Mouse (Mus musculus) myocyte (in vitro differentiated cells): ENCODE measurements around the gene Derl3.

Source experiments
- CEBPB ChIP-seq: IDR thresholded peaks from 2 replicates; pipeline ENCODE4 v1.6.1; 2011; ENCODE audit warnings: mild to moderate bottlenecking, moderate library complexity; ENCODE audit not compliant: poor library complexity, insufficient read depth, severe bottlenecking
- E2F4 ChIP-seq: IDR thresholded peaks from one replicate; pipeline ENCODE4 v1.6.1; 2011; ENCODE audit warnings: mild to moderate bottlenecking, control low read depth, moderate library complexity; ENCODE audit not compliant: insufficient read depth
- MAX ChIP-seq: IDR thresholded peaks from one replicate; pipeline ENCODE4 v1.6.1; 2011; ENCODE audit warnings: low read depth, mild to moderate bottlenecking, control low read depth
- MYOD1 ChIP-seq, 3 experiments: IDR thresholded peaks; one replicate each; pipeline ENCODE4 v1.6.1; 2011; ENCODE audit warnings: control low read depth in 2 of 3, low read depth in 2 of 3, mild to moderate bottlenecking in 2 of 3, moderate library complexity in 1 of 3; ENCODE audit not compliant: insufficient read length in 2 of 3, control insufficient read depth in 1 of 3
- MYOG ChIP-seq, 3 experiments: IDR thresholded peaks; one replicate each; pipeline ENCODE4 v1.6.1; 2011; ENCODE audit warnings: control low read depth in 2 of 3, low read depth in 2 of 3, mild to moderate bottlenecking in 2 of 3; ENCODE audit not compliant: insufficient read length in 2 of 3, control insufficient read depth in 1 of 3, insufficient read depth in 1 of 3
- POLR2A ChIP-seq: IDR thresholded peaks from one replicate; pipeline ENCODE4 v1.6.1; 2011; ENCODE audit warnings: low read depth, mild to moderate bottlenecking, control low read depth, moderate library complexity; ENCODE audit not compliant: insufficient read length
- POLR2AphosphoS2 ChIP-seq: IDR thresholded peaks from one replicate; pipeline ENCODE4 v1.6.1; 2011; ENCODE audit warnings: low read depth, control low read depth; ENCODE audit not compliant: insufficient read length
- REST ChIP-seq: IDR thresholded peaks from one replicate; pipeline ENCODE4 v1.6.1; 2011; ENCODE audit warnings: mild to moderate bottlenecking, control low read depth, moderate library complexity; ENCODE audit not compliant: insufficient read depth, insufficient read length
- TCF3 ChIP-seq: IDR thresholded peaks from one replicate; pipeline ENCODE4 v1.6.1; 2011; ENCODE audit warnings: low read depth, control low read depth; ENCODE audit not compliant: insufficient read length
- USF1 ChIP-seq: IDR thresholded peaks from one replicate; pipeline ENCODE4 v1.6.1; 2011; ENCODE audit warnings: low read depth, mild to moderate bottlenecking, control low read depth, moderate library complexity

- TF ChIP-seq POLR2A (no peak), MYOD1 (IDR thresholded peaks at IDR 0.05; ENCODE audit: control insufficient read depth in 1 of 3, insufficient read length in 2 of 3, low read depth in 2 of 3) (no peak), POLR2AphosphoS2 (no peak), MAX (no peak), E2F4 (no peak), CEBPB (no peak), TCF3 (no peak), MYOG (IDR thresholded peaks at IDR 0.05; ENCODE audit: control insufficient read depth in 1 of 3, insufficient read depth in 1 of 3, insufficient read length in 2 of 3, low read depth in 2 of 3) (no peak), USF1 (no peak), REST (no peak)
Observed at GRCm38 (mm10) chr10:75906882-75907281, 13.7 kb downstream of the Derl3 start.
